ENCODE assay signal across 20 mouse cellular contexts in genomic region chr14:21850419-21851127, GRCm38 (mm10). TPM values are rescaled to one million over a fixed set of nuclear protein-coding genes. Genes with fewer than 3 reads are reported as not detected.
DNase-seq lines count a peak whose midpoint lies in the region; ATAC-seq lines count a peak whose summit lies in the region.
"Had no signal": no experiment of that assay in that cellular context is flagged by ENCODE, and none has a peak within 500 bp of the region (broad histone marks: within the 10 kb centered on the region; RNA-seq: fewer than 3 reads in every experiment).

No protein-coding gene starts in this region.

- H3K9ac ChIP-seq in heart, embryonic 12.5 days = no peak overlapping the region
- no peak overlapping the region for H3K9ac ChIP-seq in liver, embryonic 11.5 days (ENCODE audit: low read depth, low read length)
- H3K9ac ChIP-seq in kidney, embryonic 14.5 days (ENCODE audit: low read depth, low read length) = no peak overlapping the region
- H3K9ac ChIP-seq: heart, embryonic 15.5 days; hindbrain, embryonic 15.5 days; midbrain, embryonic 13.5 days had no signal

- H3K4me2 ChIP-seq in heart, embryonic 12.5 days = no peak overlapping the region
- H3K4me2 ChIP-seq in liver, embryonic 11.5 days = peak overlapping the region; percentile 43
- no peak overlapping the region for H3K4me2 ChIP-seq in kidney, embryonic 14.5 days (replicated peaks; ENCODE audit: low read depth, low read length)
- H3K4me2 ChIP-seq: heart, embryonic 15.5 days; hindbrain, embryonic 15.5 days; midbrain, embryonic 13.5 days had no signal

- H3K27ac ChIP-seq in heart, embryonic 12.5 days (ENCODE audit: poor library complexity, severe bottlenecking) = no peak overlapping the region; the same call in 1 of the 2 replicates
- H3K27ac ChIP-seq in liver, embryonic 11.5 days (ENCODE audit: low read depth, low read length) = peak overlapping the region; percentile 83
- H3K27ac ChIP-seq in kidney, embryonic 14.5 days (ENCODE audit: low read depth, low read length) = no peak overlapping the region
- H3K27ac ChIP-seq: heart, embryonic 15.5 days; hindbrain, embryonic 15.5 days; macrophage; midbrain, embryonic 13.5 days had no signal

- peak; percentile 34; the same call in 1 of the 2 replicates for ATAC-seq in heart, embryonic 12.5 days (ENCODE audit: insufficient number of reproducible peaks, low FRiP score)
- peak; percentile 54 for ATAC-seq in liver, embryonic 11.5 days (replicated peaks; ENCODE audit: low FRiP score)
- no peak for ATAC-seq in kidney, embryonic 14.5 days (ENCODE audit: low FRiP score, low TSS enrichment)
- ATAC-seq: activated CD4-positive, CD25-positive, alpha-beta regulatory T cell, adult 4 months; midbrain, embryonic 13.5 days had no signal

- intact Hi-C loops in left cerebral cortex, postnatal 25 days (cut with DNase I) = loop anchor here (5.0 kb wide), 2 partner anchors 713 to 728 kb away; no protein-coding TSS in a partner anchor

- no peaks in the 10 kb centered on the region for H3K9me3 ChIP-seq in heart, embryonic 12.5 days (replicated peaks)
- H3K9me3 ChIP-seq in liver, embryonic 11.5 days (ENCODE audit: control insufficient read depth, low read length) = no peaks in the 10 kb centered on the region
- no peaks in the 10 kb centered on the region for H3K9me3 ChIP-seq in kidney, embryonic 14.5 days (ENCODE audit: control insufficient read depth, low read length)
- H3K9me3 ChIP-seq: heart, embryonic 15.5 days; hindbrain, embryonic 15.5 days; midbrain, embryonic 13.5 days had no signal

- H3K4me3 ChIP-seq in heart, embryonic 12.5 days = no peak overlapping the region
- H3K4me3 ChIP-seq in liver, embryonic 11.5 days (ENCODE audit: low read depth, low read length) = no peak overlapping the region
- no peak overlapping the region for H3K4me3 ChIP-seq in kidney, embryonic 14.5 days (ENCODE audit: low read length)
- H3K4me3 ChIP-seq: heart, embryonic 15.5 days; hindbrain, embryonic 15.5 days; midbrain, embryonic 13.5 days had no signal

- WGBS in heart, embryonic 12.5 days = 40% methylated on average over 24 of the region's 24 CpGs
- 49% methylated on average over 24 of the region's 24 CpGs for WGBS in liver, embryonic 11.5 days
- 83% methylated on average over 24 of the region's 24 CpGs for WGBS in kidney, embryonic 14.5 days

- H3K27me3 ChIP-seq in heart, embryonic 12.5 days (replicated peaks) = no peaks in the 10 kb centered on the region
- H3K27me3 ChIP-seq in liver, embryonic 11.5 days (replicated peaks; ENCODE audit: control insufficient read depth, insufficient read depth, low read length) = no peaks in the 10 kb centered on the region
- H3K27me3 ChIP-seq in kidney, embryonic 14.5 days (ENCODE audit: control insufficient read depth, insufficient read depth, low read length) = no peaks in the 10 kb centered on the region
- H3K27me3 ChIP-seq: heart, embryonic 15.5 days; hindbrain, embryonic 15.5 days; midbrain, embryonic 13.5 days had no signal

- peaks cover 70% of the 10 kb centered on the region for H3K4me1 ChIP-seq in heart, embryonic 12.5 days (replicated peaks)
- H3K4me1 ChIP-seq in liver, embryonic 11.5 days (replicated peaks; ENCODE audit: control insufficient read depth, insufficient read depth, low read length) = peaks cover 56% of the 10 kb centered on the region
- H3K4me1 ChIP-seq in kidney, embryonic 14.5 days (ENCODE audit: control insufficient read depth, insufficient read depth, low read length) = peaks cover 23% of the 10 kb centered on the region

- no peak for DNase-seq in heart, postnatal 4 days
- DNase-seq in spleen, adult 12 weeks (ENCODE audit: low spot score) = peak; percentile 24
- no peak for DNase-seq in spleen, postnatal 36 days (ENCODE audit: low spot score in 2 of 2)
- DNase-seq in liver, embryonic 11.5 days (ENCODE audit: low spot score) = no peak
- no peak for DNase-seq in left cerebral cortex, postnatal 25 days (ENCODE audit: low spot score in 2 of 2)
- no peak for DNase-seq in gastrocnemius, adult 8-10 months (ENCODE audit: low spot score in 2 of 2)
- DNase-seq: adrenal gland, postnatal 25 days; cerebellum, postnatal 14 days; gastrocnemius, postnatal 14 days; kidney, adult 2 months; kidney, postnatal 4 days; layer of hippocampus, postnatal 36 days; right cerebral cortex, postnatal 25 days had no signal

- H3K36me3 ChIP-seq in heart, embryonic 12.5 days = peaks cover 14% of the 10 kb centered on the region
- peaks cover 4% of the 10 kb centered on the region; the same call in 1 of the 2 replicates for H3K36me3 ChIP-seq in liver, embryonic 11.5 days (ENCODE audit: control insufficient read depth, insufficient read depth, low read length)
- H3K36me3 ChIP-seq in kidney, embryonic 14.5 days (ENCODE audit: control insufficient read depth, insufficient read depth, low read length) = peaks cover 11% of the 10 kb centered on the region

RNA-seq across cellular contexts. Expression of gene Comtd1, which starts 1.8 kb away (rescaled TPM):
- 40.8 and 43.5 TPM in 2 replicates for polyA plus RNA-seq in heart, embryonic 12.5 days (2016; fragmentation: Nextera tagmentation; extraction: Ambion mirVana)
- total RNA-seq in heart, postnatal 4 days (2021) = 10 to 100 TPM; 16.9 to 25.9 TPM
- 54.4 and 59.0 TPM in 2 replicates for polyA plus RNA-seq in liver, embryonic 11.5 days (2014; fragmentation: Nextera tagmentation; extraction: Ambion mirVana)
- polyA plus RNA-seq in kidney, embryonic 14.5 days (2014; fragmentation: Nextera tagmentation; extraction: Ambion mirVana) = 24.1 and 27.3 TPM in 2 replicates
- 10 to 100 TPM; 28.3 to 31.5 TPM for total RNA-seq in left cerebral cortex, postnatal 25 days (2021)
- total RNA-seq in gastrocnemius, adult 8-10 months (2022) = 10 to 100 TPM in 2 of 4 experiments, 1 to 10 TPM in 2; 6.5 to 11.5 (median 9.7) TPM

RNA-seq across cellular contexts. Expression of gene Vdac2, which starts 25.5 kb away (rescaled TPM):
- 444 and 446 TPM in 2 replicates for polyA plus RNA-seq in heart, embryonic 12.5 days (2016; fragmentation: Nextera tagmentation; extraction: Ambion mirVana)
- total RNA-seq in heart, postnatal 4 days (2021) = 100 to 1,000 TPM; 606 to 622 TPM
- 312 and 324 TPM in 2 replicates for polyA plus RNA-seq in liver, embryonic 11.5 days (2014; fragmentation: Nextera tagmentation; extraction: Ambion mirVana)
- 319 and 349 TPM in 2 replicates for polyA plus RNA-seq in kidney, embryonic 14.5 days (2014; fragmentation: Nextera tagmentation; extraction: Ambion mirVana)
- 100 to 1,000 TPM; 207 to 226 TPM for total RNA-seq in left cerebral cortex, postnatal 25 days (2021)
- 100 to 1,000 TPM; 328 to 342 (median 331) TPM for total RNA-seq in gastrocnemius, adult 8-10 months (2022)
